Mouse (Mus musculus) embryonic fibroblast, embryonic 13.5 days (primary cell): ENCODE results near the gene Etl4.

Experiments
- CTCF ChIP-seq: IDR thresholded peaks from 2 replicates; pipeline ENCODE4 v1.5.1; 2011; ENCODE audit warnings: mild to moderate bottlenecking, control low read depth, low read length, moderate library complexity, borderline replicate concordance; ENCODE audit not compliant: insufficient read depth
- POLR2A ChIP-seq: IDR thresholded peaks from 2 replicates; pipeline ENCODE4 v1.6.1; 2011; ENCODE audit warnings: low read depth, mild to moderate bottlenecking, control low read depth, low read length, moderate library complexity

GRCm38 (mm10) chr2:20642818-20643217, 733.2 kb downstream of the Etl4 start:
- TF ChIP-seq POLR2A (no peak), CTCF (no peak)
